Mouse (Mus musculus) effector memory CD4-positive, alpha-beta T cell, adult 5 months (primary cell): ENCODE data around the gene Atp5l. TPM values are rescaled to one million over a fixed set of nuclear protein-coding genes. Genes with fewer than 3 reads are reported as not detected.

Source experiments
- polyA plus RNA-seq: library from polyadenylated mRNA; unstranded; fragments of 100-300 nt; shearing (Covaris generic); gene quantifications from one replicate; pipeline ENCODE4 v1.2.1, GENCODE M21; 2017

Gene Atp5l
- 271 TPM for polyA plus RNA-seq

GRCm38 (mm10) chr9:44920374-44921122 lies at the start of gene Atp5l:
Gene Atp5l (minus strand): TSS chr9:44920742.

DNA sequence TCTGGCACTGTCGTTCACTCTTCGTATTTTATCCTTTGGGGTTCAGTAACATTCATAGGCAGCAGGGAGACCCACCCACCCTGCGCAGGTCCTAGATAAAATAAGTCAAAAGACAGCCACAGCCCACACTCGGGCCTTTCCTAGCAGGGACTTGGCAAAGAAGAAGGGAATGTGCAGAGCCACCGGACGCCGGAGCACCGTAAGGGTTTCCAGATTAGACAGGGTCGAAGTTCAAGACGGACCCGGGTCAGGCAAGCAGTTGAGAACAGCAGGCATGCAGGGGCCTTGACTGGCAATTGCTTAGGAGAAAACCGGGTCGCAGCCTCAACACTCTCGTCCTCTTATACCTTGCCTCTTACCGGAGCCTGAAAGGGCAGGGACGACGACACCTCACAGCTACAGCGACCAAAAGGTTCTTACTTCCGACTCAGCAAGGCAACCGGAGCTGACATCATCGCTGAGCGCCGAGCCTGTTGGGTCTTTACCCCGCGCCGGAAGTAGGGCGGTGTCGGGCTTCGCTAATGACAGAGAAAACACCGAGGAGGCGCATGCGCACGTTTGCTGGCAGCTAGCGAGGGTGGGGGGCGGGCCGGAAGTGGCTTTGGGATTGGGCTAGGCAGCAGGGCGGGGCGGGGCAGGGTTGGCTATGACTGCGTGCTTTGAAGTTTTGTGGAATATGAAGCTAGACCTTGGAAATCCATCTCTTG lies 44.7 kb upstream of the Atp5l start, which contains the start of gene Ube4a:
Ube4a (minus strand) TSS at position 475 of the 707 bp plus-strand sequence.

GRCm38 (mm10) chr9:44881221-44881871 lies 39.2 kb downstream of the Atp5l start, which contains the start of gene Kmt2a:
Gene Kmt2a (minus strand): TSS chr9:44881296.

Other genes with a start within 250 kb of the Atp5l start
- not detected for gene Treh, start 247.5 kb downstream of the Atp5l start, polyA plus RNA-seq
- 2.0 TPM for gene Phldb1, start 185.5 kb downstream of the Atp5l start, polyA plus RNA-seq
- 132 TPM for gene Arcn1, start 152.9 kb downstream of the Atp5l start, polyA plus RNA-seq
- 19.3 TPM for gene Ift46, start 152.8 kb downstream of the Atp5l start, polyA plus RNA-seq
- gene Tmem25, start 121.4 kb downstream of the Atp5l start, polyA plus RNA-seq: not detected
- not detected for gene Ttc36, start 117.7 kb downstream of the Atp5l start, polyA plus RNA-seq
- 83.9 TPM for gene Kmt2a, start 39.4 kb downstream of the Atp5l start, polyA plus RNA-seq
- 35.7 TPM for gene Ube4a, start 44.9 kb upstream of the Atp5l start, polyA plus RNA-seq
- 762 TPM for gene Cd3g, start 59.7 kb upstream of the Atp5l start, polyA plus RNA-seq
- gene Cd3d, start 61.0 kb upstream of the Atp5l start, polyA plus RNA-seq: 472 TPM
- 926 TPM for gene Cd3e, start 88.9 kb upstream of the Atp5l start, polyA plus RNA-seq
- 0.46 TPM for gene Mpzl2, start 119.1 kb upstream of the Atp5l start, polyA plus RNA-seq
- 26.8 TPM for gene Mpzl3, start 134.4 kb upstream of the Atp5l start, polyA plus RNA-seq
- gene Jaml, start 158.4 kb upstream of the Atp5l start, polyA plus RNA-seq: 4.1 TPM
- gene Scn2b, start 197.0 kb upstream of the Atp5l start, polyA plus RNA-seq: not detected
- 0.17 TPM for gene Scn4b, start 217.7 kb upstream of the Atp5l start, polyA plus RNA-seq